Mouse (Mus musculus) thymus, postnatal 25 days (tissue): Measurements from ENCODE around the gene Cd5l.

Experiments
- DNase-seq: peaks from one replicate; pipeline ENCODE4 v3.0.0; 2022

Cd5l gene

GRCm38 (mm10) chr3:87409196-87409935 is 51.7 kb downstream of the Cd5l start:
- DNase-seq = no peak

- no peak for DNase-seq
These were observed 52.9 kb downstream of the Cd5l start for GRCm38 (mm10) chr3:87410605-87411004.

GRCm38 (mm10) chr3:87411150-87411549 is 53.5 kb downstream of the Cd5l start:
- DNase-seq = peak; percentile 58

GRCm38 (mm10) chr3:87420645-87421044 is 63.0 kb downstream of the Cd5l start:
- no peak for DNase-seq
